Mouse (Mus musculus): ENCODE results near the gene Amotl1.

GRCm38 (mm10) chr9:14634155-14634554, 10.7 kb downstream of the Amotl1 start:
- TF ChIP-seq CTCF (IDR thresholded peaks at IDR 0.05; ENCODE audit: low read depth) (no peak), EP300 (IDR thresholded peaks at IDR 0.05; ENCODE audit: low read depth) (no peak)

All from liver, postnatal 0 days (tissue).